ENCODE assay signal across 28 mouse cellular contexts in genomic region chr5:99099014-99099726, GRCm38 (mm10).
DNase-seq lines count a peak whose midpoint lies in the region; ATAC-seq and TF ChIP-seq lines count a peak whose summit lies in the region.
"Had no signal": no experiment of that assay in that cellular context is flagged by ENCODE, and none has a peak within 500 bp of the region (broad histone marks: within the 10 kb centered on the region; RNA-seq: fewer than 3 reads in every experiment).

No protein-coding gene starts in this region.

- no peak overlapping the region for H3K9ac ChIP-seq in kidney, embryonic 16.5 days (replicated peaks; ENCODE audit: low read length)
- no peak overlapping the region for H3K9ac ChIP-seq in stomach, embryonic 15.5 days
- no peak overlapping the region for H3K9ac ChIP-seq in heart, adult 2 months (ENCODE audit: low read depth, low read length)
- H3K9ac ChIP-seq: embryonic facial prominence, embryonic 13.5 days; forebrain, postnatal 0 days; heart, embryonic 15.5 days; liver, embryonic 14.5 days; midbrain, embryonic 13.5 days; neural tube, embryonic 13.5 days had no signal

- intact Hi-C loops in heart, adult 2 months (cut with DNase I) = no loop called here
- intact Hi-C loops in left cerebral cortex, postnatal 36 days (cut with DNase I) = no loop called here

- no peak for TF ChIP-seq EP300 in heart, adult 2 months (IDR thresholded peaks at IDR 0.05; ENCODE audit: insufficient read depth, low read depth, low read length)

- DNase-seq in kidney, adult 18-20 months = peak; percentile 16
- no peak for DNase-seq in Patski (ENCODE audit: low read depth, low spot score)
- DNase-seq in kidney, adult 9 months = peak; percentile 48
- DNase-seq in heart, adult 2 months = no peak
- no peak for DNase-seq in left cerebral cortex, postnatal 36 days (ENCODE audit: low spot score in 2 of 2)
- DNase-seq: adrenal gland, adult 2 months; adrenal gland, postnatal 36 days; cerebellum, adult 18-20 months; cerebellum, postnatal 10 days; forebrain, postnatal 0 days; left cerebral cortex, postnatal 4 days; lung, adult 2 months; lung, postnatal 10 days; right cerebral cortex, postnatal 4 days; thymus, postnatal 14 days had no signal

- CTCF ChIA-PET in Patski (lab: Charles Lee) = interaction anchor here (1.6 to 1.9 kb wide), 2 partner anchors 11 to 21 kb away, joined by 4 to 5 read pairs; no protein-coding TSS in a partner anchor

- H3K9me3 ChIP-seq in kidney, embryonic 16.5 days (ENCODE audit: low read length) = no peaks in the 10 kb centered on the region
- no peaks in the 10 kb centered on the region for H3K9me3 ChIP-seq in stomach, embryonic 15.5 days
- H3K9me3 ChIP-seq: embryonic facial prominence, embryonic 13.5 days; heart, embryonic 15.5 days; midbrain, embryonic 13.5 days; neural tube, embryonic 13.5 days had no signal

- no peak overlapping the region for H3K4me3 ChIP-seq in kidney, embryonic 16.5 days (ENCODE audit: low read length)
- no peak overlapping the region for H3K4me3 ChIP-seq in stomach, embryonic 15.5 days (replicated peaks)
- no peak overlapping the region for H3K4me3 ChIP-seq in heart, adult 2 months
- H3K4me3 ChIP-seq: embryonic facial prominence, embryonic 13.5 days; heart, embryonic 15.5 days; layer of hippocampus, adult 2 months; left cerebral cortex, adult 2 months; midbrain, embryonic 13.5 days; neural tube, embryonic 13.5 days had no signal

- TF ChIP-seq POLR2A in heart, adult 2 months (IDR thresholded peaks at IDR 0.05; ENCODE audit: insufficient read depth, low read depth, low read length) = no peak

- peak; percentile 25 for TF ChIP-seq CTCF in Patski (IDR thresholded peaks at IDR 0.05)
- no peak for TF ChIP-seq CTCF in heart, adult 2 months (IDR thresholded peaks at IDR 0.05)

- POLR2A ChIA-PET in Patski (lab: Charles Lee) = no interaction called here

- no peak overlapping the region for H3K27ac ChIP-seq in kidney, embryonic 16.5 days (ENCODE audit: low read length)
- H3K27ac ChIP-seq in stomach, embryonic 15.5 days = peak overlapping the region; percentile 40; the same call in 1 of the 2 replicates
- no peak overlapping the region for H3K27ac ChIP-seq in heart, adult 2 months
- H3K27ac ChIP-seq: embryonic facial prominence, embryonic 13.5 days; heart, embryonic 15.5 days; kidney, postnatal 0 days; layer of hippocampus, adult 2 months; left cerebral cortex, adult 2 months; liver, embryonic 14.5 days; macrophage; midbrain, embryonic 13.5 days; neural tube, embryonic 13.5 days had no signal

- H3K79me2 ChIP-seq in heart, adult 2 months (replicated peaks; ENCODE audit: control insufficient read depth, insufficient read depth, low read length) = no peaks in the 10 kb centered on the region

- H3K4me2 ChIP-seq in kidney, embryonic 16.5 days (replicated peaks; ENCODE audit: low read depth, low read length) = no peak overlapping the region
- no peak overlapping the region for H3K4me2 ChIP-seq in stomach, embryonic 15.5 days
- H3K4me2 ChIP-seq: embryonic facial prominence, embryonic 13.5 days; heart, embryonic 15.5 days; midbrain, embryonic 13.5 days; neural tube, embryonic 13.5 days had no signal

- no peaks in the 10 kb centered on the region for H3K4me1 ChIP-seq in kidney, embryonic 16.5 days (ENCODE audit: insufficient read depth, low read length)
- H3K4me1 ChIP-seq in stomach, embryonic 15.5 days = no peaks in the 10 kb centered on the region
- no peaks in the 10 kb centered on the region for H3K4me1 ChIP-seq in heart, adult 2 months (ENCODE audit: control insufficient read depth, insufficient read depth, low read length)
- H3K4me1 ChIP-seq: embryonic facial prominence, embryonic 13.5 days; heart, embryonic 15.5 days; midbrain, embryonic 13.5 days; neural tube, embryonic 13.5 days had no signal

- H3K36me3 ChIP-seq in kidney, embryonic 16.5 days (ENCODE audit: insufficient read depth, low read length) = no peaks in the 10 kb centered on the region
- no peaks in the 10 kb centered on the region for H3K36me3 ChIP-seq in stomach, embryonic 15.5 days
- H3K36me3 ChIP-seq in heart, adult 2 months (ENCODE audit: control insufficient read depth, insufficient read depth, low read length) = no peaks in the 10 kb centered on the region
- H3K36me3 ChIP-seq: embryonic facial prominence, embryonic 13.5 days; heart, embryonic 15.5 days; midbrain, embryonic 13.5 days; neural tube, embryonic 13.5 days had no signal

- no peak for ATAC-seq in kidney, embryonic 16.5 days (ENCODE audit: low FRiP score, low TSS enrichment)
- ATAC-seq in Patski = no peak
- no peak for ATAC-seq in stomach, embryonic 15.5 days (ENCODE audit: insufficient read depth, low FRiP score, low read depth)
- ATAC-seq: activated CD4-positive, CD25-positive, alpha-beta regulatory T cell, adult 4 months; forebrain, postnatal 0 days; hindbrain, embryonic 16.5 days; midbrain, embryonic 13.5 days had no signal

- H3K27me3 ChIP-seq in kidney, embryonic 16.5 days (ENCODE audit: insufficient read depth, low read length) = no peaks in the 10 kb centered on the region
- no peaks in the 10 kb centered on the region for H3K27me3 ChIP-seq in Patski
- H3K27me3 ChIP-seq in stomach, embryonic 15.5 days (replicated peaks) = no peaks in the 10 kb centered on the region
- no peaks in the 10 kb centered on the region for H3K27me3 ChIP-seq in heart, adult 2 months (ENCODE audit: control insufficient read depth, insufficient read depth, low read length)
- H3K27me3 ChIP-seq: embryonic facial prominence, embryonic 13.5 days; heart, embryonic 15.5 days; midbrain, embryonic 13.5 days; neural tube, embryonic 13.5 days had no signal

- 92% methylated on average over 7 of the region's 7 CpGs for WGBS in kidney, embryonic 16.5 days
- 85% methylated on average over 7 of the region's 7 CpGs for WGBS in stomach, embryonic 15.5 days
- WGBS in heart, adult 2 months = 93% methylated on average over 7 of the region's 7 CpGs

- in situ Hi-C loops in Patski (cut with MboI; ENCODE audit: low pct_unique_long_range_greater_than_20kb) = no loop called here

Comparison
In these comparisons a context has a peak if more than half of its experiments do, and no peak if none do; other contexts are left out.
1. DNase-seq: peak in kidney, adult 18-20 months (single experiment) and kidney, adult 9 months (single experiment); none in Patski (single experiment), heart, adult 2 months (0 of 2) and left cerebral cortex, postnatal 36 days (0 of 2).